Mouse (Mus musculus) intestine, postnatal 0 days (tissue): ENCODE data around the gene Ndufa12. TPM values are rescaled to one million over a fixed set of nuclear protein-coding genes. Genes with fewer than 3 reads are reported as not detected.
A peak's percentile ranks its signal among the peaks of the same experiment; 100 is the strongest.

ENCODE experiments used
- ATAC-seq: fragments of 200-750 bp; cut with Nextera tagmentation; 2 replicates; pipeline ENCODE4 v1.8.0; 2017; ENCODE audit warnings: mild to moderate bottlenecking, moderate TSS enrichment, moderate library complexity
- H3K27ac ChIP-seq: fragments of 300-500 bp; sonication (generic); 2 replicates; pipeline ENCODE4 v1.5.1; 2014; ENCODE audit warnings: mild to moderate bottlenecking, low read depth, low read length, moderate library complexity
- H3K27me3 ChIP-seq: fragments of 300-500 bp; sonication (generic); replicated peaks from 2 replicates; pipeline ENCODE4 v1.6.1; 2014; ENCODE audit warnings: low read length, mixed read lengths; ENCODE audit not compliant: control insufficient read depth, insufficient read depth
- H3K36me3 ChIP-seq: fragments of 300-500 bp; sonication (generic); 2 replicates; pipeline ENCODE4 v1.6.1; 2014; ENCODE audit warnings: mild to moderate bottlenecking, moderate library complexity; ENCODE audit not compliant: control insufficient read depth, insufficient read depth
- H3K4me1 ChIP-seq: fragments of 300-500 bp; sonication (generic); replicated peaks from 2 replicates; pipeline ENCODE4 v1.6.1; 2014; ENCODE audit warnings: antibody characterized with exemption, low read length, mixed read lengths; ENCODE audit not compliant: control insufficient read depth, insufficient read depth
- H3K4me2 ChIP-seq: fragments of 300-500 bp; sonication (generic); replicated peaks from 2 replicates; pipeline ENCODE4 v1.6.1; 2014; ENCODE audit warnings: low read depth, mild to moderate bottlenecking, moderate library complexity
- H3K4me3 ChIP-seq: fragments of 300-500 bp; sonication (generic); 2 replicates; pipeline ENCODE4 v1.5.1; 2014; ENCODE audit warnings: low read depth, low read length
- H3K9ac ChIP-seq: fragments of 300-500 bp; sonication (generic); 2 replicates; pipeline ENCODE4 v1.6.1; 2014; ENCODE audit warnings: mild to moderate bottlenecking, low read depth, low read length
- H3K9me3 ChIP-seq: fragments of 300-500 bp; sonication (generic); 2 replicates; pipeline ENCODE4 v1.6.1; 2016; ENCODE audit warnings: mixed run types; ENCODE audit not compliant: control insufficient read depth
- CTCF ChIP-seq: sonication (generic); IDR thresholded peaks from 2 replicates; pipeline ENCODE4 v1.5.1; 2016; ENCODE audit warnings: low read depth, mild to moderate bottlenecking, control low read depth, antibody characterized with exemption, moderate library complexity
- WGBS: fragments of 180-500 bp; shearing (Covaris S2); extraction: QIAGEN DNeasy Blood & Tissue Kit; methylation state at CpG from one replicate; pipeline ENCODE4 v1.1.7; 2014; 5-methylcytosine and 5-hydroxymethylcytosine counted together
- polyA plus RNA-seq: library from polyadenylated mRNA; unstranded; fragments of >200 nt; fragmentation: Nextera tagmentation; extraction: Ambion mirVana; gene quantifications from 2 replicates; pipeline ENCODE4 v1.2.1, GENCODE M21; 2015

Ndufa12 gene
- polyA plus RNA-seq, 1 experiment from 2014 or later, result 563 TPM

- no peak for TF ChIP-seq CTCF
- peaks cover 39% of the 10 kb centered on the region for H3K36me3 ChIP-seq
- ATAC-seq, result no peak
- no peak overlapping the region for H3K4me2 ChIP-seq
- no peaks in the 10 kb centered on the region; the same call in 1 of the 2 replicates for H3K4me1 ChIP-seq
- H3K9ac ChIP-seq, result no peak overlapping the region
- 81% methylated on average over 6 of the region's 6 CpGs for WGBS
- H3K9me3 ChIP-seq, result no peaks in the 10 kb centered on the region
- 0 out of 2 replicates have a peak overlapping the region, but pooled peaks have one; percentile 79 for H3K27ac ChIP-seq
- no peak overlapping the region for H3K4me3 ChIP-seq
- no peaks in the 10 kb centered on the region for H3K27me3 ChIP-seq
Observed at GRCm38 (mm10) chr10:94172706-94173105, 25.8 kb upstream of the Ndufa12 start.

- no peak for TF ChIP-seq CTCF
- Histone ChIP-seq H3K9me3 (no peaks in the 10 kb centered on the region), H3K4me3 (no peak overlapping the region), H3K4me1 (no peaks in the 10 kb centered on the region; the same call in 1 of the 2 replicates), H3K9ac (no peak overlapping the region), H3K36me3 (peaks cover 20% of the 10 kb centered on the region), H3K4me2 (no peak overlapping the region), H3K27me3 (no peaks in the 10 kb centered on the region), H3K27ac (no peak overlapping the region)
- ATAC-seq, result no peak
- WGBS, result 75% methylated on average over 7 of the region's 7 CpGs
Observed at GRCm38 (mm10) chr10:94174652-94175051, 23.9 kb upstream of the Ndufa12 start.

GRCm38 (mm10) chr10:94183199-94183598 is 15.3 kb upstream of the Ndufa12 start:
- 49% methylated on average over 4 of the region's 4 CpGs for WGBS
- peaks cover 28% of the 10 kb centered on the region for H3K36me3 ChIP-seq

GRCm38 (mm10) chr10:94204973-94205372 is 6.5 kb downstream of the Ndufa12 start:
- 83% methylated on average over 4 of the region's 4 CpGs for WGBS
- H3K27me3 ChIP-seq, result no peaks in the 10 kb centered on the region
- no peak overlapping the region for H3K9ac ChIP-seq
- no peak overlapping the region for H3K4me3 ChIP-seq
- H3K27ac ChIP-seq, result no peak overlapping the region
- no peak for ATAC-seq
- H3K4me2 ChIP-seq, result no peak overlapping the region
- no peaks in the 10 kb centered on the region for H3K9me3 ChIP-seq
- TF ChIP-seq CTCF, result no peak
- peaks cover 53% of the 10 kb centered on the region for H3K36me3 ChIP-seq
- H3K4me1 ChIP-seq, result no peaks in the 10 kb centered on the region

More at GRCm38 (mm10) chr10:94183199-94183598, 15.3 kb upstream of the Ndufa12 start:
- no peak overlapping the region for H3K9ac ChIP-seq
- no peak overlapping the region for H3K27ac ChIP-seq
- no peaks in the 10 kb centered on the region for H3K27me3 ChIP-seq
- no peaks in the 10 kb centered on the region for H3K9me3 ChIP-seq
- TF ChIP-seq CTCF, result no peak
- ATAC-seq, result no peak
- no peaks in the 10 kb centered on the region for H3K4me1 ChIP-seq
- no peak overlapping the region for H3K4me2 ChIP-seq
- no peak overlapping the region for H3K4me3 ChIP-seq

- no peaks in the 10 kb centered on the region for H3K27me3 ChIP-seq
- WGBS, result 81% methylated on average over 6 of the region's 6 CpGs
- no peak overlapping the region for H3K27ac ChIP-seq
- no peaks in the 10 kb centered on the region for H3K9me3 ChIP-seq
- peaks cover 35% of the 10 kb centered on the region for H3K36me3 ChIP-seq
- peak; percentile 60 for TF ChIP-seq CTCF
- no peaks in the 10 kb centered on the region for H3K4me1 ChIP-seq
- no peak overlapping the region for H3K4me2 ChIP-seq
- no peak for ATAC-seq
- H3K4me3 ChIP-seq, result no peak overlapping the region
- H3K9ac ChIP-seq, result no peak overlapping the region
Observed at GRCm38 (mm10) chr10:94210718-94211618, 12.4 kb downstream of the Ndufa12 start.

- Histone ChIP-seq H3K27me3 (no peaks in the 10 kb centered on the region), H3K36me3 (peaks cover 34% of the 10 kb centered on the region), H3K9me3 (no peaks in the 10 kb centered on the region), H3K27ac (no peak overlapping the region), H3K4me3 (no peak overlapping the region), H3K4me1 (no peaks in the 10 kb centered on the region), H3K4me2 (no peak overlapping the region), H3K9ac (no peak overlapping the region)
- WGBS, result 44% methylated on average over 2 of the region's 2 CpGs
- no peak for ATAC-seq
- TF ChIP-seq CTCF, result no peak
Observed at GRCm38 (mm10) chr10:94211725-94212124, 13.2 kb downstream of the Ndufa12 start.
